Mouse (Mus musculus) limb, embryonic 12.5 days (tissue): ENCODE measurements around the gene Sox8. TPM values are rescaled to one million over a fixed set of nuclear protein-coding genes. Genes with fewer than 3 reads are reported as not detected.

Source experiments
- ATAC-seq: fragments of 200-750 bp; cut with Nextera tagmentation; 2 replicates; pipeline ENCODE4 v1.8.0; 2017; ENCODE audit warnings: low read depth, moderate TSS enrichment; ENCODE audit not compliant: insufficient number of reproducible peaks, insufficient read depth, low FRiP score, low TSS enrichment
- H3K27ac ChIP-seq: fragments of 300-500 bp; sonication (generic); 2 replicates; pipeline ENCODE4 v1.5.1; 2016; ENCODE audit warnings: mild to moderate bottlenecking, moderate library complexity
- H3K27me3 ChIP-seq: fragments of 300-500 bp; sonication (generic); 2 replicates; pipeline ENCODE4 v1.6.1; 2016; ENCODE audit warnings: mild to moderate bottlenecking, moderate library complexity
- H3K36me3 ChIP-seq: fragments of 300-500 bp; sonication (generic); 2 replicates; pipeline ENCODE4 v1.6.1; 2016; ENCODE audit warnings: mild to moderate bottlenecking, moderate library complexity
- H3K4me1 ChIP-seq: fragments of 300-500 bp; sonication (generic); replicated peaks from 2 replicates; pipeline ENCODE4 v1.6.1; 2016
- H3K4me2 ChIP-seq: fragments of 300-500 bp; sonication (generic); 2 replicates; pipeline ENCODE4 v1.6.1; 2016; ENCODE audit warnings: mild to moderate bottlenecking, moderate library complexity
- H3K4me3 ChIP-seq: fragments of 300-500 bp; sonication (generic); replicated peaks from 2 replicates; pipeline ENCODE4 v1.5.1; 2016; ENCODE audit warnings: mild to moderate bottlenecking
- H3K9ac ChIP-seq: fragments of 300-500 bp; sonication (generic); replicated peaks from 2 replicates; pipeline ENCODE4 v1.6.1; 2016; ENCODE audit warnings: mild to moderate bottlenecking, moderate library complexity
- H3K9me3 ChIP-seq: fragments of 300-500 bp; sonication (generic); 2 replicates; pipeline ENCODE4 v1.6.1; 2016; ENCODE audit warnings: mild to moderate bottlenecking, moderate library complexity
- WGBS: fragments of 180-500 bp; shearing (Covaris S2); methylation state at CpG from one replicate; pipeline ENCODE4 v1.1.7; 2016; 5-methylcytosine and 5-hydroxymethylcytosine counted together
- polyA plus RNA-seq: library from polyadenylated mRNA; unstranded; fragments of >200 nt; fragmentation: Nextera tagmentation; extraction: Ambion mirVana; gene quantifications from 2 replicates; pipeline ENCODE4 v1.2.1, GENCODE M21; 2016

Gene Sox8
- polyA plus RNA-seq, 1 experiment from 2014 or later = 10.1 TPM

- peaks cover 31% of the 10 kb centered on the region for H3K4me1 ChIP-seq
- ATAC-seq = peak; percentile 57
Measured at GRCm38 (mm10) chr17:25579332-25580047, 9.0 kb upstream of the Sox8 start.

GRCm38 (mm10) chr17:25578920-25579319, 8.4 kb upstream of the Sox8 start, which contains the start of gene Lmf1:
Gene Lmf1, plus strand, starts transcription at chr17:25579085.
- H3K27ac ChIP-seq = peak within 1 kb of the TSS; percentile 84
- peaks cover 31% of the 10 kb centered on the region for H3K4me1 ChIP-seq
- under 1% methylated on average over 31 of the region's 31 CpGs for WGBS
- peak within 1 kb of the TSS; percentile 88 for H3K4me2 ChIP-seq
- H3K36me3 ChIP-seq = no peaks in the 10 kb centered on the region
- peak within 1 kb of the TSS; percentile 73 for H3K4me3 ChIP-seq
- peaks cover 35% of the 10 kb centered on the region for H3K27me3 ChIP-seq
- H3K9me3 ChIP-seq = no peaks in the 10 kb centered on the region
- ATAC-seq = peak; percentile 92
- H3K9ac ChIP-seq = peak within 1 kb of the TSS; percentile 74

More at GRCm38 (mm10) chr17:25579332-25580047, 9.0 kb upstream of the Sox8 start:
- H3K4me3 ChIP-seq = peak overlapping the region; percentile 73
- peak overlapping the region; percentile 88 for H3K4me2 ChIP-seq
- peak overlapping the region; percentile 74 for H3K9ac ChIP-seq
- H3K36me3 ChIP-seq = 0 out of 2 replicates have a peak, but pooled peaks cover under 1% of the 10 kb centered on the region
- H3K27me3 ChIP-seq = peaks cover 30% of the 10 kb centered on the region
- H3K9me3 ChIP-seq = no peaks in the 10 kb centered on the region
- peak overlapping the region; percentile 84 for H3K27ac ChIP-seq
- WGBS = 5% methylated on average over 21 of the region's 21 CpGs

GRCm38 (mm10) chr17:25577702-25578101, 7.2 kb upstream of the Sox8 start:
- H3K9me3 ChIP-seq = no peaks in the 10 kb centered on the region
- peak overlapping the region; percentile 6; the same call in 1 of the 2 replicates for H3K4me2 ChIP-seq
- no peak for ATAC-seq
- no peak overlapping the region for H3K9ac ChIP-seq
- peaks cover 31% of the 10 kb centered on the region for H3K4me1 ChIP-seq
- no peaks in the 10 kb centered on the region for H3K36me3 ChIP-seq
- H3K27ac ChIP-seq = no peak overlapping the region
- no peak overlapping the region for H3K4me3 ChIP-seq
- WGBS = 44% methylated on average over 2 of the region's 2 CpGs
- peaks cover 48% of the 10 kb centered on the region for H3K27me3 ChIP-seq

GRCm38 (mm10) chr17:25577263-25577662, 6.8 kb upstream of the Sox8 start:
- H3K9ac ChIP-seq = 0 out of 2 replicates have a peak overlapping the region, but pooled peaks have one; percentile 14

GRCm38 (mm10) chr17:25576034-25576433, 5.5 kb upstream of the Sox8 start:
- 72% methylated on average over 2 of the region's 2 CpGs for WGBS
- ATAC-seq = no peak
- Histone ChIP-seq H3K9ac (no peak overlapping the region), H3K9me3 (no peaks in the 10 kb centered on the region), H3K4me3 (no peak overlapping the region), H3K27me3 (peaks cover 51% of the 10 kb centered on the region), H3K4me2 (no peak overlapping the region), H3K27ac (no peak overlapping the region), H3K4me1 (peaks cover 37% of the 10 kb centered on the region), H3K36me3 (no peaks in the 10 kb centered on the region)

More at GRCm38 (mm10) chr17:25577263-25577662, 6.8 kb upstream of the Sox8 start:
- WGBS = 61% methylated on average over 6 of the region's 6 CpGs
- Histone ChIP-seq H3K27me3 (peaks cover 50% of the 10 kb centered on the region), H3K36me3 (no peaks in the 10 kb centered on the region), H3K4me2 (0 out of 2 replicates have a peak overlapping the region, but pooled peaks have one; percentile 6), H3K27ac (no peak overlapping the region), H3K4me3 (no peak overlapping the region), H3K4me1 (peaks cover 31% of the 10 kb centered on the region), H3K9me3 (no peaks in the 10 kb centered on the region)
- ATAC-seq = no peak

GRCm38 (mm10) chr17:25575208-25575971, 4.9 kb upstream of the Sox8 start:
- Histone ChIP-seq H3K9ac (no peak overlapping the region), H3K4me2 (no peak overlapping the region), H3K36me3 (no peaks in the 10 kb centered on the region), H3K9me3 (no peaks in the 10 kb centered on the region), H3K4me3 (no peak overlapping the region), H3K27me3 (peaks cover 52% of the 10 kb centered on the region), H3K4me1 (peaks cover 36% of the 10 kb centered on the region), H3K27ac (no peak overlapping the region)
- no peak for ATAC-seq
- WGBS = 66% methylated on average over 12 of the region's 12 CpGs

GRCm38 (mm10) chr17:25571453-25571820, 951 bp upstream of the Sox8 start:
- H3K27me3 ChIP-seq = peaks cover 82% of the 10 kb centered on the region
- H3K9me3 ChIP-seq = no peaks in the 10 kb centered on the region
- peaks cover 37% of the 10 kb centered on the region for H3K4me1 ChIP-seq
- peak overlapping the region; percentile 66; the same call in 1 of the 2 replicates for H3K9ac ChIP-seq
- H3K4me2 ChIP-seq = peak overlapping the region; percentile 98
- 3% methylated on average over 8 of the region's 8 CpGs for WGBS
- H3K4me3 ChIP-seq = peak overlapping the region; percentile 57
- peaks cover 9% of the 10 kb centered on the region; the same call in 1 of the 2 replicates for H3K36me3 ChIP-seq
- 0 out of 2 replicates have a peak overlapping the region, but pooled peaks have one; percentile 42 for H3K27ac ChIP-seq
- ATAC-seq = no peak

- 3% methylated on average over 54 of the region's 54 CpGs for WGBS
- H3K36me3 ChIP-seq = peaks cover 9% of the 10 kb centered on the region; the same call in 1 of the 2 replicates
- peaks cover 44% of the 10 kb centered on the region for H3K4me1 ChIP-seq
- no peak overlapping the region for H3K27ac ChIP-seq
- ATAC-seq = peak; percentile 7; the same call in 1 of the 2 replicates
- peaks cover 75% of the 10 kb centered on the region for H3K27me3 ChIP-seq
- no peaks in the 10 kb centered on the region for H3K9me3 ChIP-seq
- peak overlapping the region; percentile 66 for H3K9ac ChIP-seq
- H3K4me3 ChIP-seq = peak overlapping the region; percentile 57
- H3K4me2 ChIP-seq = peak overlapping the region; percentile 98
Measured at GRCm38 (mm10) chr17:25569833-25570647, 446 bp downstream of the Sox8 start.

- 59% methylated on average over 11 of the region's 11 CpGs for WGBS
- H3K9me3 ChIP-seq = no peaks in the 10 kb centered on the region
- H3K4me3 ChIP-seq = peak overlapping the region; percentile 57
- peaks cover 9% of the 10 kb centered on the region; the same call in 1 of the 2 replicates for H3K36me3 ChIP-seq
- peaks cover 63% of the 10 kb centered on the region for H3K27me3 ChIP-seq
- no peak for ATAC-seq
- peaks cover 50% of the 10 kb centered on the region for H3K4me1 ChIP-seq
- H3K27ac ChIP-seq = no peak overlapping the region
- no peak overlapping the region; the same call in 1 of the 2 replicates for H3K9ac ChIP-seq
- peak overlapping the region; percentile 98 for H3K4me2 ChIP-seq
Measured at GRCm38 (mm10) chr17:25568880-25569279, 1.6 kb downstream of the Sox8 start.

- Histone ChIP-seq H3K4me1 (peaks cover 50% of the 10 kb centered on the region), H3K4me2 (peak overlapping the region; percentile 98), H3K36me3 (peaks cover 9% of the 10 kb centered on the region; the same call in 1 of the 2 replicates), H3K27ac (no peak overlapping the region), H3K9me3 (no peaks in the 10 kb centered on the region), H3K27me3 (peaks cover 56% of the 10 kb centered on the region), H3K9ac (no peak overlapping the region), H3K4me3 (peak overlapping the region; percentile 5; the same call in 1 of the 2 replicates)
- WGBS = 43% methylated on average over 10 of the region's 10 CpGs
- ATAC-seq = no peak
Measured at GRCm38 (mm10) chr17:25568206-25568605, 2.3 kb downstream of the Sox8 start.
